Mouse (Mus musculus): ENCODE results near the gene Syt9. TPM values are rescaled to one million over a fixed set of nuclear protein-coding genes. Genes with fewer than 3 reads are reported as not detected.

The Syt9 gene
- polyA plus RNA-seq, 2 experiments from 2014 or later = not detected

GRCm38 (mm10) chr7:107547872-107548271 is 177.3 kb downstream of the Syt9 start:
- ATAC-seq = no peak

- no peak for ATAC-seq
These were observed 182.9 kb downstream of the Syt9 start for GRCm38 (mm10) chr7:107553461-107553860.

DNA sequence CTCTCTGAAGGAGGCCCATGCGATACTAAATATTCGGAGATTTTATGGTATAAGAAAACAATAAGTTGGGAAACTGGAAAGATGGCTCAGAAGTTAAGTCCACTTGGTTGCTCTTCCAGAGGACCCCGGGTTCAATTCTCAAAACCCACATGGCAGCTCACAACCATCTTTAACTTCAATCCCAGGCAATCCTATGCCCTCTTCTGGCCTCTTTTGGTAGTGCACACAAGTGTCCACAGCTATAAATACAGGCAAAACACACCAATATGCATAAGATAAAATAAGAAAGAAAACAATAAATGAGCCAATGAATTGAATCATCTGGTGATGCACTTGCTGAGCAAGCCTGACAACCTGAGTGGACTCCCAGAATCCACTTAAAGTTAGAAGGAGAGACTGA is 185.4 kb downstream of the Syt9 start:
- no peak for ATAC-seq

DNA sequence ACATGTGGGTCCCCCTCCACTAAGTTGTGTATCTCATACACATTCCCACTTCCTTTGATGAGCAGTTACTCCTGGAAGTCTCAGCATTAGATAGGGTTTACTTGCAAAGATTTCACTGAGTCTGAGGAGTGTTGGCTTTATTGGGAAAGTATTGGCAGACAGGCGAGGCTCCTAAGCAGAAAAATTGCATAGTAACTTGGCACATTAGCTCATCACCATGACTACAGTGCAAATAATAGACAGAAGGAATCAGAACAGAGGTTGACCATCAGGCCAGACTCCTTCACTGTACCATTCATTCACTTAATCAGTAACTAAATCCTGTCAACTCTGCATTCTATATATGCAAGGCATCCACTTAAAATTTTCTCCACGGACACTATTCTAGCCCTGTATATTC is 190.1 kb downstream of the Syt9 start:
- no peak for ATAC-seq

GRCm38 (mm10) chr7:107561584-107561983 is 191.1 kb downstream of the Syt9 start:
- ATAC-seq = no peak

DNA sequence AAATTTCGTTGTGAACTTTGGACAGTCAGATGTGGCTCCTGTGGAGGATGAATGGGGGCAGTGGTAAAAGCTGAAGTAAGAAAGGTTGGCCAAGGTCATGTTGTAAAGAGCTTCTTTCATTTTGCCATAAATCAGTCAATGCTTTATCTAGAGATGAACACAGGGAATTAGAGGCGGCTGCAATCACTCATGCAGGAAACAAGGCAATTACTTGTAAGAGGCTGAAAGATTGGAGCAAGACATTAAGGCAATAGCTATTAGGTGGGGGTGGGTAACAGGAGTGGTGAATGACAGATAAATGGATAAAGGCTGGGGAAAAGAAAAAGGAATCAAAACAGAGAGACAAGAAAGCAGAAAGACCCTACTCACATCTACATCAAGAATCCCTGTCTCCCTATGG is 193.2 kb downstream of the Syt9 start:
- ATAC-seq = no peak

GRCm38 (mm10) chr7:107567261-107567671 is 196.7 kb downstream of the Syt9 start, which contains the start of gene Olfml1:
TSS of gene Olfml1 (plus strand) at chr7:107567446.
- ATAC-seq = no peak

GRCm38 (mm10) chr7:107567674-107568073 is 197.1 kb downstream of the Syt9 start:
- no peak for ATAC-seq

DNA sequence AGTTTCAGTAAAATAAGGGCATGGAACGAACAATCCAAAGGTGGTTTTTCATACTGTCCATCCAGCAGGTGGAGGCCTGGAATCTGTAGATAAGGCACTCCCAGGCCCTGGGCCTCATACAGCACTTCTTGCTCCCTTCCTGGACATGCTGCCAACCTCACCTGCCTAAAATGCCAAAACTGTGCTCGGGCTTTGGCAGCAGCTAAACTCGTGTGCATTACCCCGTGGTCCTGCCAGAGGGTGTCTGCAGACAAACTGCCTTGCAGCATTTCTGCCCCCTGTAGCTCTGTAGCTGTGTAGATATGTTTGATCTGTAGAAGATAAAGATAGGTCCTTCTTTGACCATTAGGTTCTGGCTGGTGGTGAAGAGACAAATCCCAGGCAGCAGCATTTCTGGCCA is 198.4 kb downstream of the Syt9 start:
- ATAC-seq = no peak

DNA sequence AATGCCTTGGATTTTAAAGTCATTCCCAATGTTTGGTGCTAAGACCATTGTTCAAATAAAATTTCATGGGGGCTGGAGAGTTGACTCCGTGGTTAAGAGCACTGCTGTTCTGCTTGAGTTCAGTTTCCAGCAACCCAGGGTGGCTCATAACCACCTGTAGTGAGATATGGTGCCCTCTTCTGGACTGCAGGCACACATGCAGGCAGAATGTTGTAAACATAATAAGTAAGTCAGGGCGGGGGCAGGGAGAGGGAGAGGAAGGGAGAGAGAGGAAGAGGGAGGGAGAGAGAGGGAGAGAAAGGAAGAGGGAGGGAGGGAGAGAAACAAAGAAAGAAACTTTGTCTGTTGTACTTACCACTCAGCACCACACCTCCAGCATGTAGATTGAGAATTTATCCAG is 203.3 kb downstream of the Syt9 start:
- ATAC-seq = no peak

GRCm38 (mm10) chr7:107574276-107574675 is 203.7 kb downstream of the Syt9 start:
- ATAC-seq = no peak

DNA sequence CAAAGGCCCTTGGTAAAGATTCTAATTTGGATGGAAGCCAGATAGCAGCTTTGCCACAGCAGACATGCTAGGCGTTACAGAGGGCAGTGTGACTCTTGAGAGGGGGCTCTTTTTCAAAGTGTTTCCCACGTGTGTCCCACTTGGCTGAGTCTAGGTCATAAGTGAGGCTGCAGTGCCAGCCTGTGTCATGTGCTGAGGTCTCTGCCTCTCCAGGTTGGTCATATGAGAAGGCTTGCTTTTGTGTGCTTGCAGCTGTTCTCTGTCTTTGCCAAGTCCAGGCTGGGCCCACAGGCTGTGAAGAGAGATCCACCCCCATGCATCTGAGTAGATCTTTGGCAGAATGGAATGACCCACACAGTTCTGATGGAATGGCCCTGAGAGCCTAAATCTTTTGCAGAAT is 222.1 kb downstream of the Syt9 start:
- no peak for ATAC-seq

- peak; percentile 8 for ATAC-seq
These were observed 223.4 kb downstream of the Syt9 start for GRCm38 (mm10) chr7:107593904-107594303.

GRCm38 (mm10) chr7:107594325-107594856 is 223.9 kb downstream of the Syt9 start:
- ATAC-seq = peak; percentile 82

GRCm38 (mm10) chr7:107594857-107595402 is 224.4 kb downstream of the Syt9 start, which contains the start of gene Ppfibp2:
TSS of gene Ppfibp2 (plus strand) at chr7:107595207.
- ATAC-seq = peak; percentile 81

GRCm38 (mm10) chr7:107595426-107595825 is 224.9 kb downstream of the Syt9 start:
- ATAC-seq = no peak

GRCm38 (mm10) chr7:107596753-107597152 is 226.2 kb downstream of the Syt9 start:
- no peak for ATAC-seq

DNA sequence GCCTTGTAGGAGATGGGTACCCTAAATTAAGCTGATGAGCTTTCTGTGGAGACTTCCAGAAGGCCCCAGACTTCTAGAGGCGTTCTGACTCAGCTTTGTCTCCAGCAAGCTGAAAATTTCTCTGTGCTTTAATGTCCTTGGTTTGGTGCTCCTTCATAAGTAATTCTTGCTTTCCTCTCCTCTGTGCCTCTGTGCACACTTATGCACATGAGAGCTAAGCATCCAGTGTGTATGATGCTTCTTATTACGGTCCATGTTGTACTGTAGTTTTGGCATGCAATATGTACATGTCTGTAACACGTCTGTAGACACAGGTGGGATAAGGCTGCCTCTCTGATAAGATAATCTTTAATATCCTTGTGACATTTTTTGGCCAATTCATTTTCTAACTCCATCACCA is 227.4 kb downstream of the Syt9 start:
- no peak for ATAC-seq

Other genes with a start within 250 kb of the Syt9 start
- not detected for gene Olfr715, start 239.6 kb upstream of the Syt9 start, polyA plus RNA-seq (2017; shearing (Covaris generic))
- gene Olfr716, start 232.4 kb upstream of the Syt9 start, polyA plus RNA-seq (2017; shearing (Covaris generic)) = not detected
- not detected for gene Nlrp14, start 203.7 kb upstream of the Syt9 start, polyA plus RNA-seq (2017; shearing (Covaris generic))
- not detected for gene Rbmxl2, start 161.3 kb upstream of the Syt9 start, polyA plus RNA-seq (2017; shearing (Covaris generic))
- gene Olfml1, start 196.7 kb downstream of the Syt9 start, polyA plus RNA-seq (2017; shearing (Covaris generic)) = under 1 TPM in 1 of 2 experiments, not detected in 1; 0.26 TPM
- 1 to 10 TPM; 1.0 to 1.5 TPM for gene Ppfibp2, start 224.5 kb downstream of the Syt9 start, polyA plus RNA-seq (2017; shearing (Covaris generic))

All from CD4-positive, CD25-positive, alpha-beta regulatory T cell, adult 4 months (primary cell).